Mouse (Mus musculus) ES-E14 (cell line): Measurements from ENCODE around the gene Mapk8ip1. TPM values are rescaled to one million over a fixed set of nuclear protein-coding genes. Genes with fewer than 3 reads are reported as not detected.

ENCODE experiments used
- DNase-seq: peaks from one replicate; pipeline ENCODE4 v3.0.0-alpha.2; 2013; ENCODE audit warnings: low read depth, low spot score
- H3K27ac ChIP-seq: 2 replicates; pipeline ENCODE4 v1.5.1; 2012; ENCODE audit warnings: low read depth, mild to moderate bottlenecking, low read length, moderate library complexity, mixed read lengths; ENCODE audit not compliant: poor library complexity, insufficient read depth, severe bottlenecking
- H3K36me3 ChIP-seq: 2 replicates; pipeline ENCODE4 v1.6.1; 2012; ENCODE audit warnings: mild to moderate bottlenecking, low read length, moderate library complexity, mixed read lengths; ENCODE audit not compliant: control insufficient read depth, poor library complexity, insufficient read depth, severe bottlenecking
- H3K4me1 ChIP-seq, 2 experiments: fragments of 150-350 bp in 1 of 2; sonication (generic) in 1 of 2; 2 replicates each; pipeline ENCODE4 v1.6.1; 2012; ENCODE audit warnings: low read length in 2 of 2, mild to moderate bottlenecking in 1 of 2, mixed read lengths in 1 of 2; ENCODE audit not compliant: control insufficient read depth in 2 of 2, insufficient read depth in 2 of 2, poor library complexity in 1 of 2
- H3K4me3 ChIP-seq, 2 experiments: fragments of 150-350 bp in 1 of 2; sonication (generic) in 1 of 2; 2 replicates each; pipeline ENCODE4 v1.5.1; 2012; ENCODE audit warnings: low read length in 2 of 2, low read depth in 1 of 2, mild to moderate bottlenecking in 1 of 2, mixed read lengths in 1 of 2; ENCODE audit not compliant: insufficient read depth in 1 of 2, poor library complexity in 1 of 2, severe bottlenecking in 1 of 2
- H3K9ac ChIP-seq: 2 replicates; pipeline ENCODE4 v1.6.1; 2012; ENCODE audit warnings: low read depth, mild to moderate bottlenecking, low read length, mixed read lengths; ENCODE audit not compliant: poor library complexity, insufficient read depth, severe bottlenecking
- H3K9me3 ChIP-seq: fragments of 150-350 bp; sonication (generic); 2 replicates; pipeline ENCODE4 v1.6.1; 2012; ENCODE audit warnings: low read depth, mild to moderate bottlenecking, low read length; ENCODE audit not compliant: control insufficient read depth, insufficient read depth
- CHD2 ChIP-seq: IDR thresholded peaks from 2 replicates; pipeline ENCODE4 v1.6.1; 2014; ENCODE audit warnings: mild to moderate bottlenecking, low read depth, low read length, inconsistent platforms
- HCFC1 ChIP-seq: IDR thresholded peaks from 2 replicates; pipeline ENCODE4 v1.6.1; 2012; ENCODE audit warnings: low read length, inconsistent platforms, borderline replicate concordance; ENCODE audit not compliant: insufficient read depth
- MAFK ChIP-seq: IDR thresholded peaks from 2 replicates; pipeline ENCODE4 v1.6.1; 2014; ENCODE audit warnings: mild to moderate bottlenecking, low read depth, low read length, inconsistent platforms; ENCODE audit not compliant: insufficient read depth
- ZC3H11A ChIP-seq: IDR thresholded peaks from 2 replicates; pipeline ENCODE4 v1.6.1; 2012; ENCODE audit warnings: low read depth, mild to moderate bottlenecking, inconsistent platforms, low read length, borderline replicate concordance
- ZNF384 ChIP-seq: IDR thresholded peaks from 2 replicates; pipeline ENCODE4 v1.6.1; 2012; ENCODE audit warnings: low read depth, low read length, inconsistent platforms
- in situ Hi-C, 2 experiments: fragments of 600-800 bp; cut with MboI; formaldehyde crosslinking; loops; one replicate each; pipeline ENCODE4 v1.15.1; 2025; ENCODE audit warnings: low sequenced_read_pairs in 2 of 2, inconsistent platforms in 1 of 2; ENCODE audit not compliant: unreplicated experiment in 2 of 2
- total RNA-seq: library from RNA; depleted of rRNA; stranded (reverse); fragments of 300-350 nt; gene quantifications from 2 replicates; pipeline ENCODE4 v1.2.3, GENCODE M21; 2012

Gene Mapk8ip1
- total RNA-seq, 1 experiment, result 11.6 TPM

- no peak overlapping the region for H3K9ac ChIP-seq
- no peak for TF ChIP-seq ZNF384
- TF ChIP-seq CHD2, result no peak
- TF ChIP-seq ZC3H11A, result no peak
- TF ChIP-seq MAFK, result no peak
- no peak for TF ChIP-seq HCFC1
- H3K36me3 ChIP-seq, result no peaks in the 10 kb centered on the region
- H3K4me3 ChIP-seq, result no peak overlapping the region
- no peak for DNase-seq
- no peak overlapping the region for H3K27ac ChIP-seq
- H3K4me1 ChIP-seq, result peaks cover 3% of the 10 kb centered on the region in 2 experiments; a peak in 2 of 4 replicates
- H3K9me3 ChIP-seq, result no peaks in the 10 kb centered on the region
- in situ Hi-C loops, result loop anchor here in 1 of 2 experiments (10.0 kb wide), 1 partner anchor 473 kb away; no protein-coding TSS in a partner anchor
These were observed 36.3 kb upstream of the Mapk8ip1 start for GRCm38 (mm10) chr2:92437366-92437765.

DNA sequence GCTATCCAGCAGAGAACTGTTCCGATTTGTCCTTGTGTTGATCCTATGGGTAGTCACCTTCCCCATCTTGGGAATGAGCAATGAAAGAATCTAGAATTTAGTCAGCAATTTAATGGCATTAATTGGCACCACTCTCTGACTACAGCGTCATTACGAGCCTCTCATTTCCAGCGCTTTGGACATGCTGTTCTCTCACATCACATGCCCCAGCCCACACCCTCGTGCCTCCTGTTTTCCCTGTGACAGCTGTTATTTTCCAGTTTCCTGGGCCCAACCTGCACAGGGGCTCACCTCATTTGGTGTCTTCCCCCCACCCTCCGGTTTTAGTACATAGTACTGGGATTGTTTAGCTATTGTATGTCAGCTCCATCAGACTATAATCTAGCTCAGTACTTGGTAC, 34.0 kb upstream of the Mapk8ip1 start:
- in situ Hi-C loops, result loop anchor here in 1 of 2 experiments (10.0 kb wide), 1 partner anchor 470 kb away; no protein-coding TSS in a partner anchor
- Histone ChIP-seq H3K36me3 (no peaks in the 10 kb centered on the region), H3K9me3 (no peaks in the 10 kb centered on the region), H3K9ac (no peak overlapping the region), H3K4me1 (peaks cover 9% of the 10 kb centered on the region in 2 experiments), H3K4me3 (no peak overlapping the region), H3K27ac (no peak overlapping the region)
- DNase-seq, result no peak
- TF ChIP-seq CHD2 (no peak), ZNF384 (no peak), MAFK (no peak), ZC3H11A (no peak), HCFC1 (no peak)

DNA sequence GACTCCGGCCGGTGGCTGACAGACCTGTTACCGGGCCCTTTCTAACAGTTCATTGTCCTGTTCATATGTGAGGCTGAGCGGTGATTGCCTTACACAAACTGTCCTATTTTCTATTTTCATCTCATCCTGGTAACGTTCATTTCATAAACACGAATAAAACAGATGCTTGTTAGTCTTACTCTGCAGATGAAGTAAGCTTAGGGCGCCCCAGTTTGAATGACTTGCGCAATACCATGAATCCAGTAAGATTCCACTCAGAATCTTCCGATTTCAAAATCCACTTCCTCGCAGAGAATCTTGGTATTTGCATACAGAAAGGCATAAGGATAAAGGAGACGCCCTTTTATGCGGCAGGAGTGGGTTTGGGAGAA, 33.3 kb upstream of the Mapk8ip1 start:
- TF ChIP-seq HCFC1 (no peak), MAFK (no peak), ZC3H11A (no peak), ZNF384 (no peak), CHD2 (no peak)
- Histone ChIP-seq H3K4me3 (peak overlapping the region; percentile 41 to 61), H3K9me3 (no peaks in the 10 kb centered on the region), H3K9ac (peak overlapping the region; percentile 40), H3K27ac (no peak overlapping the region), H3K4me1 (peaks cover 11 to 13% of the 10 kb centered on the region in 2 experiments), H3K36me3 (no peaks in the 10 kb centered on the region)
- in situ Hi-C loops, result loop anchor here in 1 of 2 experiments (10.0 kb wide), 1 partner anchor 470 kb away; no protein-coding TSS in a partner anchor
- no peak for DNase-seq

DNA sequence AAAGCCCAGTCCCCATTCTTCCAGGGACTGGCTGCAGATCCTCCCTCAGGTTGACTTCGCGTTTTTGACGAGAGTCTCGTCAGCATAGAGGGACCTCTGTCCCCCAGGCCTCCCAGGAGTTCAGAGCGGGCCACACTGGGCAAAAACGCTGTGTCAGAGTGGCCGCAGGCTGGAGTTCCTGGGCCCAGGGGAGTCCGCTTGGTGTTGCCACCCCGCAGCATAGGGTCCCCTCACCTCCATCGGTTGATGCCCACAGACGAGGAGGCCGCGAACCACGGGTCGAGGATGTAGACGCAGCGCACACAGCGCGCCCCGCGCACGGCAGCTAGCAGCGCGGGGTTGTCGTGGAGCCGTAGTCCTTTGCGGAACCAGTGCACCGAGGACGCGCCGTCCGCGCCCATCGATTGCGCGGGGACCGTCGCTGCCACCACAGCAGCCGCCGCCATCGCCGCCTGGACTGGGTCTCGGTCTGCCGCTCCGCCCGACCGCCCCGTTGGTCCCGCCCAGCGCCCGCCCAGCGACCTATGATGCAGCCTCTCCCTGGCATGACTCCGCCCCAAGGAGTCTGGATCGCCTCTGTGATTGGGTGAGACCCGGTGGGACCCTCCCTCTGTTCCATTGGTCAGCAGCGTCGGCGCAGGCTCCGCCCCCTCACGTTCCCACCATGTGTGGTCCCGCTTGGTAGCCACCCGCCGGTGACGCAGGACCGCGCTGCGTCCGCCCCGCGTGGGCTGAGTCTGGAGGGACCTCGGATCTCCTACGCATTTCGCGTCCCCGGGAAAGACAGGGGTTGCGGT, 32.7 kb upstream of the Mapk8ip1 start, which contains the start of gene Cry2:
TSS of gene Cry2 (minus strand) at position 466 of the 797 bp plus-strand sequence.
- peak; percentile 98 for DNase-seq
- Histone ChIP-seq H3K9ac (peak within 1 kb of the TSS; percentile 94), H3K4me3 (peak within 1 kb of the TSS; percentile 90 to 98), H3K27ac (no peak within 1 kb of the TSS), H3K9me3 (no peaks in the 10 kb centered on the region), H3K36me3 (no peaks in the 10 kb centered on the region), H3K4me1 (peaks cover 11 to 17% of the 10 kb centered on the region in 2 experiments)
- in situ Hi-C loops, result loop anchor here in 1 of 2 experiments (10.0 kb wide), 1 partner anchor 469 kb away; no protein-coding TSS in a partner anchor
- TF ChIP-seq CHD2, result peak; percentile 97
- no peak for TF ChIP-seq ZC3H11A
- TF ChIP-seq MAFK, result 0 out of 2 replicates have a peak, but pooled peaks have one; percentile 12
- TF ChIP-seq ZNF384, result no peak
- TF ChIP-seq HCFC1, result no peak
